Mouse (Mus musculus) testis, adult 2 months (tissue): Measurements from ENCODE around the gene Ak7.

Experiments used
- CTCF ChIP-seq: fragments of 200-500 bp; IDR thresholded peaks from 2 replicates; pipeline ENCODE4 v1.5.1; 2012; ENCODE audit warnings: low read depth, mild to moderate bottlenecking, inconsistent platforms, low read length, moderate library complexity; ENCODE audit not compliant: control insufficient read depth, insufficient read depth, insufficient replicate concordance
- POLR2A ChIP-seq: fragments of 200-500 bp; IDR thresholded peaks from 2 replicates; pipeline ENCODE4 v1.6.1; 2012; ENCODE audit warnings: low read depth, mild to moderate bottlenecking, inconsistent platforms, low read length, moderate library complexity; ENCODE audit not compliant: control insufficient read depth

- TF ChIP-seq CTCF (no peak), POLR2A (no peak)
These were observed 119.0 kb downstream of the Ak7 start for GRCm38 (mm10) chr12:105824743-105825142.
